Mouse (Mus musculus): ENCODE data around the gene Efna4. TPM values are rescaled to one million over a fixed set of nuclear protein-coding genes. Genes with fewer than 3 reads are reported as not detected.

The Efna4 gene
- polyA plus RNA-seq, 1 experiment from 2014 or later = 16.0 TPM

DNA sequence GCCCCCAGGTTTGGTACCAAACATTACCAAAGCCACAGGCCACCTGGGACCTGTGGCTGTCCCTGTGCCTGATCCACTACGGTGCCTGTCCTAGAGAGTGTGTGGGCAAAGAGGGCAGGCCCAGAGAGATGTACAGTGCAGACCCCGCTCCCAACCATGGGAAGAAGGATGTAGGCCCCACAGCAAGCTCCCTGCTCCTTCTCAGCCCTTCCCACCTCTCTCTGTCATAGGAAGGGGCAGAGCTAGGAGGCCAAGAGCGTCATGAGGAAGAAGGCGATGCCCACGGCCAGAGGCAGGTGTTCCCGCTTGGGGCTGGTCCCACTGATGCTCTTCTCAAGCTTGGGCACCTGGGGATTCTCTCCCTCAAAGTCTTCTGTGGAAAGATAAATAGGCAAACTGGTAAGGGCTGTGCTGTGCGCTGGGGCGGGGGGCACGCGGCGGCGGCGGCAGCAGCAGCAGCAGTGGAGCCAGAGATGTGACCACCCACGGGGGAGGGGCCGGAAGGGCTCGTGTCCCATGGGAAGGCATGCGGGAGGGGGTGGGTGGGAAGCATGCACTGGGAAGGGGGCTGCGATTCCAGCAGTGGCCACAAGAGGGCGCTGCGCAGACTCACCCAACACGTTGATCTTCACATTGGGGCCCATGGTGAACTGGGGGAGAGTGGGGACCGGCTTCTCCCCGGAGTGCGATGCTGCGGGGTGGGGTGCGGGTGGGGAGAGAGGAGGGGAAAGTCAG lies 22.5 kb downstream of the Efna4 start:
- 4% methylated on average over 23 of the region's 26 CpGs for WGBS
- H3K9me3 ChIP-seq (replicated peaks) = no peaks in the 10 kb centered on the region
- H3K9ac ChIP-seq = peak overlapping the region; percentile 55; the same call in 1 of the 2 replicates
- peaks cover 42% of the 10 kb centered on the region for H3K27me3 ChIP-seq
- no peaks in the 10 kb centered on the region for H3K36me3 ChIP-seq (ENCODE audit: poor library complexity, severe bottlenecking)
- peak; percentile 11; the same call in 1 of the 2 replicates for ATAC-seq
- H3K27ac ChIP-seq = no peak overlapping the region
- peak overlapping the region; percentile 56 for H3K4me2 ChIP-seq
- H3K4me1 ChIP-seq = peaks cover 50% of the 10 kb centered on the region
- H3K4me3 ChIP-seq = peak overlapping the region; percentile 22

DNA sequence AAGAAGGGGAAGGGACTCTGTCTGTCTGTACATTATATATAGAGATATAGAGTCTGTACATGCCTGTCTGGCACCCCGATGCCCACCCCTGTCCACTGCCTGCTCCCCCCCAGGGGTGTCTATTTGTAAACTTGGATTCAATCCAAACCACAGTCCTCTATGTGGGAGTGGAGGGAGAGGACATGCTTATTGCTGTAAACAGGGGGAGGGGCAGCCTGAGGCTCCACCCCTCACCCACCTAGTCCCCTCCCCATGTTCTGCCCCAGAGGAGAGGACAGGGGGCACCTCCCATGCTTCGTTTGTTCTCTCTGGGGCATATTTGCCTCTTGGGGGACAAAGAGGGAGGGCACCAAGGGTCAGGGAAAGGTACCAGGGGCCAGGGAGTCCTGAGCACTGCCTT lies 23.0 kb downstream of the Efna4 start:
- ATAC-seq = no peak
- Histone ChIP-seq H3K9me3 (replicated peaks) (no peaks in the 10 kb centered on the region), H3K4me3 (peak overlapping the region; percentile 22; the same call in 1 of the 2 replicates), H3K36me3 (ENCODE audit: poor library complexity, severe bottlenecking) (no peaks in the 10 kb centered on the region), H3K27me3 (peaks cover 36% of the 10 kb centered on the region), H3K27ac (no peak overlapping the region), H3K4me2 (peak overlapping the region; percentile 56), H3K4me1 (peaks cover 44% of the 10 kb centered on the region), H3K9ac (no peak overlapping the region)
- WGBS = 40% methylated on average over 2 of the region's 2 CpGs

DNA sequence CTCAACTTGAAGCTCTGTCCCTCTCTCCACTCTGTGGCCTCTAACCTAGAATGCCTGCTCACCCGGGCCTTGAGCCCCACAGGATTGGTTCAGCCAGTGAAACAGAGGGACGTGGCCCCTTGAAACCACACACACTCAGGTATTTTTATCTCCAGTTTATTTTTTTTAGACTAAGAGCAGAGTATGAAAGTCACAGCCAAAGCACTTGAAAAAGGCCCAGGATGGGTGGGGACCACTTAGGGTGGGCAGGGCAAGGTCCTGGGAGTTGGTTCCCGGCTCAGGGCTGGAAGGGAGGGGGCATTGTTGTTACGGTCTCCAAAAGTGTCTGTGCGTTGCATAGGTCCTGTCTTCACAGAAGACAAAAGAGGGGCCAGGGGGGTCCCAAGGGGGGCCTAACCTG lies 23.5 kb downstream of the Efna4 start:
- Histone ChIP-seq H3K4me3 (no peak overlapping the region), H3K27ac (no peak overlapping the region), H3K4me2 (no peak overlapping the region), H3K36me3 (ENCODE audit: poor library complexity, severe bottlenecking) (no peaks in the 10 kb centered on the region), H3K27me3 (peaks cover 32% of the 10 kb centered on the region), H3K4me1 (peaks cover 40% of the 10 kb centered on the region), H3K9me3 (replicated peaks) (no peaks in the 10 kb centered on the region), H3K9ac (no peak overlapping the region)
- 66% methylated on average over 5 of the region's 5 CpGs for WGBS
- no peak for ATAC-seq

DNA sequence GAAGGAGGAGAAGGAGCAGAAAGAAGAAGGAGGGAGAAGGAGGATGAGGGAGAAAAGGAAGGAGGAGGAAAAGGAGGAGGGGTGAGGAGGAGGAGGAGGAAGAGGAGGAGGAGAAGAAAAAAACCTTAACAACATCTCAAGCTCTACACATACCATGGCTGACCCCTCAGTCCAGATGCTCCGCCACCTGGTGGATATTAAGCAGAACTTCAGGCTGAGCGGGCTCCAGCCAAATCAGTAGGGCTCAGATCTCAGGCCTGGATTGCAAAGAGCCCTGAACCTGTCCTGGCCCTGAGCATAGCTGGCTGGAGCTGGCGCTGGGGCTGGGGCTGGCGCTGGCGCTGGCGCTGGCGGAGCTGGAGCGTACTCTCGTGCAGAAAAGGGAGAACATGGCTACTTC lies 29.7 kb downstream of the Efna4 start:
- WGBS = 3% methylated on average over 9 of the region's 9 CpGs

DNA sequence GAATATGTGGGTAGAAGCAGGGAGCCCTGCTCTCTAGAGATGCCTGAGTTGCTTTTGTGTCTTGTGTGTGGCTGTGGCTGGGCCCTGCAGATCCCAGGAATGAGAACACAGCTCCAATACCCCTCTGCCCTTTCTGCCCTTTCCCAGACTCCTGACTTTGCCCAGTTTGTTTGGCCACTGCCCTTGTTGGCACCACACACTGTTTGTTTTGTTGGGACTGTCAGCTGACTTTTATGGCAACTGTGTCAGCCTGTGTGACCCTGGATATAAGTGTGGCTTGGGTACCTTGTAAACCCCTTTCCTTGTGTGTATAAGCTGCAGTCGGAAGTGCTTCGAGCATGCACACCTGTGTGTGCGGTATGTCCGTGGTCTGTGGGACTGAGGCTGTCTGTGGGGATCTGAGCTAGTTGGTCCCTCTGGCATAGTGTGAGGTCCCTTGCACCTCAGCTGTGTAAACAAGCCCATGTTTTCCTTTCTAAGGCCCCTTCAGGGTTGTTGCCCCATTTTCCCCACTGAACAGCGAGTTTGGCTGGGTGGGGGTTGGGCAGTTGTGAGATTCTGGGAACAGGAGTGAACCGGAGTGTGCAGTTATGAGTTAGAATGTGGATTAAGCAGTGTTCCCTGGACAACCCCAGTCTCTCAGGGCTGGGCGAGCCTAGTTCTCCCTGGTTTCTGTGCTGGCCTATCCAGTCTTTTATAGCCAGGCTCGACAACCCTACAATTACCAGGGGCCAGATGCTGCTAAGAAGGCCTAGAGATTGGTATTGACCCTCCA lies 32.1 kb downstream of the Efna4 start:
- no peak for ATAC-seq
- Histone ChIP-seq H3K27ac (no peak overlapping the region), H3K9ac (no peak overlapping the region), H3K4me3 (no peak overlapping the region), H3K4me1 (no peaks in the 10 kb centered on the region), H3K36me3 (ENCODE audit: poor library complexity, severe bottlenecking) (no peaks in the 10 kb centered on the region), H3K9me3 (replicated peaks) (no peaks in the 10 kb centered on the region), H3K27me3 (no peaks in the 10 kb centered on the region), H3K4me2 (no peak overlapping the region)
- 78% methylated on average over 8 of the region's 8 CpGs for WGBS

More for the DNA sequence above, 29.7 kb downstream of the Efna4 start:
- H3K27me3 ChIP-seq = no peaks in the 10 kb centered on the region; the same call in 1 of the 2 replicates
- no peak overlapping the region for H3K4me3 ChIP-seq
- ATAC-seq = peak; percentile 83; the same call in 1 of the 2 replicates
- H3K36me3 ChIP-seq (ENCODE audit: poor library complexity, severe bottlenecking) = no peaks in the 10 kb centered on the region
- H3K4me1 ChIP-seq = no peaks in the 10 kb centered on the region
- no peaks in the 10 kb centered on the region for H3K9me3 ChIP-seq (replicated peaks)
- H3K27ac ChIP-seq = no peak overlapping the region
- H3K4me2 ChIP-seq = no peak overlapping the region
- H3K9ac ChIP-seq = no peak overlapping the region

DNA sequence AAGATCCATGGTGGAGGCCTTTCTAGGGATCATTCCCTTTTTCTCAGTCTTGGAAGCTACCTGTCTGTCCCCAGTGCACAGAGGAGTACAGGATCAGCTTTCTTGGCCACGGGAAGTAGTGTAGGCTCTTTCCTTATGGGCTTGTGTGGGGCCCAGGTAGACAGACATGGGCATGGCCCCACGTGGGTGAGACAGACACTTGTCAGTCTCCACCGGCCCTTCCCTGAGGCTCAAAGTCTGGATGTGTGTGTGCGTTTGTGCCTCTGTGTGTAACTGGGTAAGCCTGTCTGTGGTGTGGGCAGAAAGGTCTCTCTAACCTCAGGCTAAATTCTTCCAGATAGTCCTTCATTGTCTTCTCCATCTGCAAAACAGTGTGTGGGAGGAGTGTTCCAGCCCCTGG lies 32.7 kb downstream of the Efna4 start:
- Histone ChIP-seq H3K27ac (no peak overlapping the region), H3K36me3 (ENCODE audit: poor library complexity, severe bottlenecking) (no peaks in the 10 kb centered on the region), H3K9me3 (replicated peaks) (no peaks in the 10 kb centered on the region), H3K9ac (no peak overlapping the region), H3K4me1 (0 out of 2 replicates have a peak, but pooled peaks cover under 1% of the 10 kb centered on the region), H3K4me2 (no peak overlapping the region), H3K4me3 (no peak overlapping the region), H3K27me3 (peaks cover 4% of the 10 kb centered on the region; the same call in 1 of the 2 replicates)
- 68% methylated on average over 4 of the region's 4 CpGs for WGBS
- ATAC-seq = no peak

DNA sequence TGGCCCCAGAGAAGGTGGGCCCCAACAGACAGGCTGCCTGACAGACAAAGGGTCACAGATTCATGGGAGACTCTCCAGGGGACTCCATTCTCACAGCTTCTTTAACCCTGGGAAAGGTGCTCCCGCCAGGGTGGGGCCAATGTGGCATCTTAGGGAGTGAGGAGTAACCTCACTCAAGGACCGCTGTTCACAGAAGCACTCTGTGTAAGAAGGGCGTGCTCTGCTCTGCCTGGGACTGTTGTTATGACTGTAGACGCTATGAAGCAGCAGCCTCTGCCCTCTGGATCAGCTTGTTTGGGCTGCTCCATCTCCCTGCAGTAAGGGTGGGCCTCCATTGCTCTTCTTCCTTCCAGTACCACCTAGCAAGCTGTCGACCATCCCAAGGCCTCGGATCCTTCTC lies 33.4 kb downstream of the Efna4 start:
- Histone ChIP-seq H3K9ac (no peak overlapping the region), H3K27ac (no peak overlapping the region), H3K9me3 (replicated peaks) (no peaks in the 10 kb centered on the region), H3K36me3 (ENCODE audit: poor library complexity, severe bottlenecking) (no peaks in the 10 kb centered on the region), H3K4me2 (no peak overlapping the region), H3K4me3 (no peak overlapping the region), H3K27me3 (peaks cover 7% of the 10 kb centered on the region), H3K4me1 (peaks cover 7% of the 10 kb centered on the region; the same call in 1 of the 2 replicates)
- 69% methylated on average over 6 of the region's 6 CpGs for WGBS
- no peak for ATAC-seq

DNA sequence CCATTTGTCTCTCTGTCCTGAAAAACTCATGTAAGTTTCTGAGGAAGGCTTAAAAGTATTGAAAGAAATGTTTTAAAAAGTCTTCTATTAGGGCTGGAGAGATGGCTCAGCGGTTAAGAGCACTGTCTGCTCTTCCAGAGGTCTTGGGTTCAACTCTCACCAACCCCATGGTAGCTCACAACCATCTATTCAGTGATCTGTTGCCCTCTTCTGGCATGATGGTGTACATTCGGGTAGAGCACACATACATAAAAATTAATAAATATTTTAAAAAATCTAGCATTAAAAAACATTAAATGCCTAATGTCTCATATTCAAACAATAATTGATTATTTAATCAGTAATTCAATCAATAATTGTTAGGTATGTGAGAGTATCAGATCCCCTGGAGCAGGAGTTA lies 37.3 kb downstream of the Efna4 start:
- H3K27me3 ChIP-seq = peaks cover 16% of the 10 kb centered on the region
- H3K36me3 ChIP-seq (ENCODE audit: poor library complexity, severe bottlenecking) = no peaks in the 10 kb centered on the region
- H3K27ac ChIP-seq = no peak overlapping the region
- H3K4me2 ChIP-seq = no peak overlapping the region
- H3K9me3 ChIP-seq (replicated peaks) = no peaks in the 10 kb centered on the region
- H3K4me1 ChIP-seq = peaks cover 8% of the 10 kb centered on the region; the same call in 1 of the 2 replicates
- H3K9ac ChIP-seq = no peak overlapping the region
- ATAC-seq = no peak
- WGBS = 59% methylated on average over 2 of the region's 2 CpGs
- no peak overlapping the region for H3K4me3 ChIP-seq

DNA sequence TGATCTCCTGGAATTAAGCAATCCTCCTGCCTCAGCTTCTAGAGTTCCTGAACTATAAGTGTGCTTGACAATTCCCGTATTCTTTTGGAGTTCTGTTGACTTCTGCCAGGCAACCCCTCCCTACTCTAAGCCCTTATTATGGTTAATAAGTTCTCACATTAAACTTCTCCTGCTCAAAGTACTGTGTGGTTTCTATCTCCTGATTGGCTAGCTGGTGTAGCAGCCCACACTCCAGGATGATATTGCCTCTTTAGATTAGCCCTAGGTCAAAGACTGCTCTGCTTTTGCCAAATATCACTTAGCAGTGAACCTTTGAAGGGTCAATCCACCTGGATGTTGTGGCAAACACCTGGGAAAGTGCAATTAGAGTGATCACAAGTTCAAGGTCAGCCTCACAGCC lies 37.8 kb downstream of the Efna4 start:
- Histone ChIP-seq H3K4me3 (no peak overlapping the region), H3K4me2 (peak overlapping the region; percentile 51), H3K9me3 (replicated peaks) (no peaks in the 10 kb centered on the region), H3K9ac (no peak overlapping the region), H3K27ac (no peak overlapping the region), H3K4me1 (peaks cover 8% of the 10 kb centered on the region; the same call in 1 of the 2 replicates), H3K27me3 (peaks cover 16% of the 10 kb centered on the region), H3K36me3 (ENCODE audit: poor library complexity, severe bottlenecking) (no peaks in the 10 kb centered on the region)
- ATAC-seq = no peak
- WGBS = 66% methylated on average over 1 of the region's 1 CpGs

DNA sequence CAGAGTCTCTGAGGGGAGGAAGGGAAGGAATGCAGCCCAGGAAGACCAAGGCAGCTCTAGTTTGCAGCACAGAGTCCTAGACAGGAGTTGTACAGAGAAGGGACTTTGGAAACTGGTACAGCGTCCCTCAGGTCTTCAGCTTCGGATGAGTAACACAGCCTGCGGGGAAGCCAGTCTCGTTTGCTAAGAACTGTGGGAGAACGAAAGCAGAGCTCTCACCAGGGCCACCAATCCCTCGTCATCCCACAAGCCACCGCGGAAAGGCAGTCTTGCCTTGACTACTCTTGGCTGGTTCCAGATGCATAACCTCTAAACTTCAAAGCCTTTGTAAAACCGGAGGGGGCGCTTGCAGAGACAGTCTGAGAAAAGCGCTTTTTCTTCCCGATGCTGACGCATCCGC lies 38.3 kb downstream of the Efna4 start:
- WGBS = 5% methylated on average over 14 of the region's 14 CpGs

DNA sequence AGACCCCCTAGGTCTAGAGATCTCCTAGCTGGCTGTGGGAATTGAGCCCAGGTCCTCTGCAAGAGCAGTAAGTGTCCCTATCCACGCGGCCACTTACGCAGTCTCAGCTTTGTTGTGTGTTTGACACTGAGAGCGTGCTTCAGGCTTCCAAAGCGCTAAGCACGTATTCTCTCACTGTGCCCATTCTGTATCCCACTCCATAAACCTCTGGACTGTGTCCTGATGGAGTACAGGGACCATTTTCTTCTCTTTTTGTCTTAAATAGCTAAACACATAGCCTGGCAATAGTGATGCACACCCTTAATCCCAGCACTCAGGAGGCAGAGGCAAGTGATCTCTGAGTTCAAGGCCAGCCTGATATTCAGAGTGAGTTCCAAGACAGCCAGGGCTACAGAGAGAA lies 38.9 kb downstream of the Efna4 start:
- H3K9me3 ChIP-seq (replicated peaks) = no peaks in the 10 kb centered on the region

More for the DNA sequence above, 38.3 kb downstream of the Efna4 start:
- Histone ChIP-seq H3K4me3 (peak overlapping the region; percentile 23), H3K4me1 (peaks cover 8% of the 10 kb centered on the region; the same call in 1 of the 2 replicates), H3K27me3 (peaks cover 16% of the 10 kb centered on the region), H3K9ac (peak overlapping the region; percentile 50), H3K27ac (no peak overlapping the region), H3K36me3 (ENCODE audit: poor library complexity, severe bottlenecking) (no peaks in the 10 kb centered on the region), H3K4me2 (peak overlapping the region; percentile 51), H3K9me3 (replicated peaks) (no peaks in the 10 kb centered on the region)
- no peak for ATAC-seq

DNA sequence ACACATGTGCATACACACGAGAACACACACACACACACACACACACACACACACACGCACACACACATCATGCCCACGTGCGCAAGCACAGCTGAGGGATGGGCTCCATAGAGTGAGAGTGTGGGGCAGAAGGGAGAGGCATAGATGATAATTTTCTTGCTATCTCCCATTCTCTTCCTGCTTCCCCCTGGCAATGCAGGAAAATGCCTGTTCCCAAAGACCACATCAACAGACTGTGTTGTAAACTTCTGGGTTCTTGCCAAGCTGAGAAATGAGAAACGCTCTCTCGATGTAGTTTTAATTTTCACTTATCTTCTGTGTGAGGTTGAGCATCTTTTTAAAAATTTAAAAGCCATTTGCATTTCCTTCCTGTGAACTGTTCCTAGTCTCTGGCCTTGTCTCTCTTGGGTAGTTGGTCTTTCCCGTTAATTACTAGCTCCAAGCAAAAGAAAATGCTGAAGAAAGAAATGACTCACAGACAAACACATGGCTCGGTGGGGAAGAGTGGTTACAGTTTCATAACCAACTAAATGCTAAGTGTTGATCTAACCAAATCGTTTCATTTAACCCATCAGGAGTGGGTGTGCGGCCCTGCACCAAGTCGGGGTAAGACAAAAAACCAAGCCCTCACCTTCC lies 40.9 kb downstream of the Efna4 start:
- no peak for ATAC-seq
- 84% methylated on average over 11 of the region's 11 CpGs for WGBS
- peaks cover 16% of the 10 kb centered on the region for H3K27me3 ChIP-seq

More for the DNA sequence above, 38.9 kb downstream of the Efna4 start:
- 76% methylated on average over 6 of the region's 6 CpGs for WGBS
- H3K27ac ChIP-seq = no peak overlapping the region
- ATAC-seq = no peak
- H3K36me3 ChIP-seq (ENCODE audit: poor library complexity, severe bottlenecking) = no peaks in the 10 kb centered on the region
- H3K4me3 ChIP-seq = no peak overlapping the region
- H3K4me2 ChIP-seq = no peak overlapping the region
- peaks cover 16% of the 10 kb centered on the region for H3K27me3 ChIP-seq
- no peak overlapping the region for H3K9ac ChIP-seq
- peaks cover 8% of the 10 kb centered on the region; the same call in 1 of the 2 replicates for H3K4me1 ChIP-seq

More for the DNA sequence above, 40.9 kb downstream of the Efna4 start:
- no peak overlapping the region for H3K4me2 ChIP-seq
- H3K9me3 ChIP-seq (replicated peaks) = no peaks in the 10 kb centered on the region
- no peak overlapping the region for H3K9ac ChIP-seq
- no peak overlapping the region for H3K4me3 ChIP-seq
- no peak overlapping the region for H3K27ac ChIP-seq
- H3K4me1 ChIP-seq = peaks cover 8% of the 10 kb centered on the region; the same call in 1 of the 2 replicates
- no peaks in the 10 kb centered on the region for H3K36me3 ChIP-seq (ENCODE audit: poor library complexity, severe bottlenecking)

All from forebrain, embryonic 13.5 days (tissue).